Mouse (Mus musculus) neutrophil, adult 65 days (primary cell): Measurements from ENCODE around the gene Slitrk4. TPM values are rescaled to one million over a fixed set of nuclear protein-coding genes. Genes with fewer than 3 reads are reported as not detected.

Experiments
- total RNA-seq: library from RNA; stranded (reverse); gene quantifications from 2 replicates; pipeline ENCODE4 v1.2.4, GENCODE M21; 2023

The Slitrk4 gene
- total RNA-seq, result not detected in 2 replicates

DNA sequence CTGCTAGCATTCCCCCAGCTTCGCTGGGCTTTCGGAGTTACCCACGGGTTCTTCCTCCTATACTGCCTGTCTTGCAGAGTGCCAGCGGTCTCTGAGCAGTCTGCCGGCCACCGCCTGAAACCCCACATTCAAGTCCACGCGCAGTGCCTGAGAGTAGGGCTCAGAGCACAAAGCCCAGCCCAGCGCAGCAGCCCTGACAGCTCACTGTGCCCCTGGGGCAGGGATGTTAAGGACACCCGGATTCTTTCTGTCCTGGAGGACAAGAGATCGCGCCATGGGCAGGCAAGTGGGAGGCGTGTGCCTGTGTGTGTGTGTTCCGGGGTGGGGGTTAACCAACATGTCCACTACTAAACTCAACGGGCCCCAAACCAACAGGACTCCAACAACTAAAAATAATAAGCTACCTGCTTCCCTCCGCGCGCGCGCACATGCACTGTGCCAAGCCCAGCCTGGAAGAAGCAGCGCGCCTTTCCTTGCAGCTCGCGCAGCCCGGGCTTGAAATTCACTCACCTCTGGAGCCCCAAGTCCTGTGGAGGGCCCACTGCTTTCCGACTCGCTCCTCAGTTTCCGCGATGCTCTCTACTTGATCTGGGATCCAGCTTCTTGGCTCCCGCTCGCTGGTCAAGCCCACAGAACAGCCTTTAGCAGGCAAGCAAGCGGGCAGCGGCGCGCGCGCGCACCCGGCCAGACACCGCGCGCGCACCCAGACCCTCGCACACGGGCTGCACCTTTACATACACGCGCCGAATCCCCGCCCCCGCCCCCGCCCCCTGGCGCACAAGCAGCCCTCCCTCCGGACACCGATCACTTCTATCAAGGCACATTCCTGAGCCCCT, at the start of gene Slitrk4:
Gene Slitrk4 (minus strand): TSS at position 707 of the 836 bp plus-strand sequence.

Other genes starting within 250 kb of the Slitrk4 start
- gene Gm6760, start 124.8 kb downstream of the Slitrk4 start, total RNA-seq, result not detected in 2 replicates
- gene 3830417A13Rik, start 103.4 kb downstream of the Slitrk4 start, total RNA-seq, result not detected in 2 replicates